Mouse (Mus musculus) hindbrain, postnatal 0 days (tissue): ENCODE results near the gene Iffo2. TPM values are rescaled to one million over a fixed set of nuclear protein-coding genes. Genes with fewer than 3 reads are reported as not detected.

Experiments
- ATAC-seq: fragments of 200-750 bp; cut with Nextera tagmentation; 2 replicates; pipeline ENCODE4 v1.8.0; 2017; ENCODE audit warnings: mild to moderate bottlenecking, moderate TSS enrichment, moderate library complexity
- DNase-seq: peaks from one replicate; pipeline ENCODE4 v3.0.0-alpha.2; 2015; ENCODE audit warnings: low spot score
- H3K27ac ChIP-seq: fragments of 300-500 bp; sonication (generic); 2 replicates; pipeline ENCODE4 v1.5.1; 2014; ENCODE audit warnings: mild to moderate bottlenecking
- H3K27me3 ChIP-seq: fragments of 300-500 bp; sonication (generic); 2 replicates; pipeline ENCODE4 v1.6.1; 2014; ENCODE audit warnings: low read length, mixed read lengths; ENCODE audit not compliant: insufficient read depth
- H3K36me3 ChIP-seq: fragments of 300-500 bp; sonication (generic); 2 replicates; pipeline ENCODE4 v1.6.1; 2014; ENCODE audit warnings: low read length, mixed read lengths; ENCODE audit not compliant: insufficient read depth
- H3K4me1 ChIP-seq: fragments of 300-500 bp; sonication (generic); 2 replicates; pipeline ENCODE4 v1.6.1; 2014; ENCODE audit warnings: antibody characterized with exemption, low read length, mixed read lengths; ENCODE audit not compliant: insufficient read depth
- H3K4me2 ChIP-seq: fragments of 300-500 bp; sonication (generic); 2 replicates; pipeline ENCODE4 v1.6.1; 2014; ENCODE audit warnings: low read depth, mild to moderate bottlenecking, low read length, moderate library complexity, mixed read lengths
- H3K4me3 ChIP-seq: fragments of 300-500 bp; sonication (generic); 2 replicates; pipeline ENCODE4 v1.5.1; 2014; ENCODE audit warnings: low read length
- H3K9ac ChIP-seq: fragments of 300-500 bp; sonication (generic); replicated peaks from 2 replicates; pipeline ENCODE4 v1.6.1; 2014; ENCODE audit warnings: mild to moderate bottlenecking, low read length, moderate library complexity, mixed read lengths
- H3K9me3 ChIP-seq: fragments of 300-500 bp; sonication (generic); 2 replicates; pipeline ENCODE4 v1.6.1; 2016; ENCODE audit warnings: low read length, mixed read lengths
- CTCF ChIP-seq: IDR thresholded peaks from 2 replicates; pipeline ENCODE4 v1.5.1; 2016; ENCODE audit warnings: antibody characterized with exemption, control low read depth, low read depth
- whole genome bisulfite sequencing: fragments of 180-500 bp; shearing (Covaris S2); extraction: QIAGEN DNeasy Blood & Tissue Kit; methylation state at CpG from one replicate; pipeline ENCODE4 v1.1.7; 2014; 5-methylcytosine and 5-hydroxymethylcytosine counted together
- polyA plus RNA-seq: library from polyadenylated mRNA; unstranded; fragments of >200 nt; fragmentation: Nextera tagmentation; extraction: Ambion mirVana; gene quantifications from 2 replicates; pipeline ENCODE4 v1.2.1, GENCODE M21; 2015
- total RNA-seq: library from RNA; depleted of rRNA; stranded (reverse); fragments of >200 nt; gene quantifications from 2 replicates; pipeline ENCODE4 v1.2.3, GENCODE M21; 2014

Iffo2 gene
- total and polyA plus RNA-seq, 2 experiments from 2014 or later, result 6.8 to 14.4 TPM

DNA sequence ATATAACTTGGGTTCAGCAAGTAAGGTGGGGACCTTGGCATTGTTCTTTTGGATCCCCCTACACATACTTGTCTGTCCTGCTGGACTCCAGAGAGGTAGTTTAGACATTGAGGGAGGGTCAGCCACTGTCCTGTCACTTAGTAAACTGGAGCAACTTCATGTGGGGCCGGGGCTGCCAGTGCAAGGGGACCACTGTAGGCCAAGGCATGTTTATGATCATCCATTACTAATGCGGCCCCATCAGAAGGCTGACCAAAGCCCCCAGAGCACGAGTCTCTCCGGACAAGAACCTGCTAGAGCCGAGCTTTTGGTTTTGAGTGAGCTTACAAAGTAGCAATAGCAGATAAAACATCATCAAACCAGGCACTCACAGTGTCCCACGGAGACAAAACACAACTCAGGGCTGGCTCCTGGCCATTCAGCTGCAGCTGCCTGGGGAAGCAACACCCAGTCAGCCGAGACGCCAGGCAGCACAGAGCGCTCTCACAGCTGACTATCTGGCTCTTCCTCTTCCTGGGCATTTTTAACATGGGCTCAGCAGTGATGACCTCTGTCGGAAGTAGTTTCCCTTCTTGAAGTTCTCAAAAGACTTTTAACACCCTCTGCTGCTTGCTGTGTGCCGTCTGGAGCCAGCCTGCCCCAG is 39.8 kb upstream of the Iffo2 start:
- Histone ChIP-seq H3K4me1 (no peaks in the 10 kb centered on the region), H3K9me3 (no peaks in the 10 kb centered on the region), H3K27ac (peak overlapping the region; percentile 74), H3K9ac (no peak overlapping the region), H3K4me2 (no peak overlapping the region), H3K36me3 (peaks cover 27% of the 10 kb centered on the region), H3K27me3 (no peaks in the 10 kb centered on the region), H3K4me3 (no peak overlapping the region)
- ATAC-seq (peak; percentile 22; the same call in 1 of the 2 replicates), DNase-seq (peak; percentile 57)
- no peak for TF ChIP-seq CTCF
- 51% methylated on average over 11 of the region's 11 CpGs for WGBS

DNA sequence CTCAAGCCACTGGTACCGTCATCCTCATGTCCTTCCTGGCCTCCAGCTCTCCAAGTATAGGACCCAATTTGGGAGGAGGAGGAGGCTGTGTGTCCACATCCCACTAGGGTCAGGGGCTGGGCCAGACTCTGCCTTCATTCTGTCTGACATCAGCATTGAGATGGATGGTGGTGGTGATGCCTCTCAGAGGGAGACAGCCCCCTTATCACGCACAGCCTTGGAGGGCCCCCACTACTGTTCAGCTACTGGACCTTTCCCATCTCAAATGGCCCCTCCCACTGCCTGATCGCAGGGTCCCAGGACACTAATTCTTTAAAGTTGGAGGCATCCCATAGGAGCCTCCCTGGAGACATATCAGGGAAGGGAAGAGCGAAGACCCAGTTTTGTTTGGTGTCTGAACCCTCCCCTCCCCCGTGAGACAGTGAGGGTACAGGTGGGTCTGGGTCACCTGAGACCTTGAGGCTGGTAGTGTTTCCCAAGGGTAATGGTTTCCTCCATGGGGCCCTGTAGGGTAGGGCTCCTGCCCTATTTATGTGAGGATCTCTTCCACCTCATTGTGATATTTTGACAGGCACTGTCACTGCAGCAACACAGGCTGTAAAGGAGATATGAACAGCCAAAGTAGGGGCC is 38.7 kb upstream of the Iffo2 start:
- no peak overlapping the region for H3K4me3 ChIP-seq

DNA sequence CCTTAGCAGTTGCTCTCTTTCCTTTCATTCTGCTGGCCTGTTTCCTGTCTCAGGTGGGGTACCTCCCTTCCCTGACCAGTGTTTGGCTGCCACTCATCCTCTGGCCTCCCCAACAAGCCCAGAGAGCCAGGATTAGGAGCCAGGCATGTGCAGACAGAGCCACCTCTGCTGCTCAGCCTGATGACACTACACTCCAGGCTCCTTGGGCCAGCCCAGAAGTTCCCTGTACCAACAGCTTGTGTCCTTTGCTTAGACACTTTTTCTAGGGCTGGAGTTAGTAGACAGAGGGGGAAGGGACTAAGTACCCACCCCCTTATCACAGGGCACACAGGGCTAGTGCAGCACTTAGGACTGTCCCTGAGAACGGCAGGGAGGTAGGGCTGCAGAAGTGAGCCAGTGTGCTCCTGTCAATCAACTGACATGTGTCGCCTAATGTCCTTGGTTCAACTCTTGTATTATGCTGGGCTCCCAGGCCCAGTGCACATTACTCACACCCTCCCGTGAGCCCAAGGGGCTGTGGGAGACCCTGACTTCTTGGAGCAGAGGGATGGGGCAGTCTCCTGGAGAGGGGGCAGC is 38.0 kb upstream of the Iffo2 start:
- no peak for ATAC-seq
- 41% methylated on average over 3 of the region's 3 CpGs for WGBS

More for the DNA sequence above, 38.7 kb upstream of the Iffo2 start:
- Histone ChIP-seq H3K4me1 (no peaks in the 10 kb centered on the region), H3K27ac (no peak overlapping the region), H3K4me2 (no peak overlapping the region), H3K27me3 (no peaks in the 10 kb centered on the region), H3K36me3 (peaks cover 23% of the 10 kb centered on the region), H3K9me3 (no peaks in the 10 kb centered on the region), H3K9ac (no peak overlapping the region)
- WGBS, result 96% methylated on average over 5 of the region's 5 CpGs
- no peak for ATAC-seq
- no peak for TF ChIP-seq CTCF
- DNase-seq, result no peak

DNA sequence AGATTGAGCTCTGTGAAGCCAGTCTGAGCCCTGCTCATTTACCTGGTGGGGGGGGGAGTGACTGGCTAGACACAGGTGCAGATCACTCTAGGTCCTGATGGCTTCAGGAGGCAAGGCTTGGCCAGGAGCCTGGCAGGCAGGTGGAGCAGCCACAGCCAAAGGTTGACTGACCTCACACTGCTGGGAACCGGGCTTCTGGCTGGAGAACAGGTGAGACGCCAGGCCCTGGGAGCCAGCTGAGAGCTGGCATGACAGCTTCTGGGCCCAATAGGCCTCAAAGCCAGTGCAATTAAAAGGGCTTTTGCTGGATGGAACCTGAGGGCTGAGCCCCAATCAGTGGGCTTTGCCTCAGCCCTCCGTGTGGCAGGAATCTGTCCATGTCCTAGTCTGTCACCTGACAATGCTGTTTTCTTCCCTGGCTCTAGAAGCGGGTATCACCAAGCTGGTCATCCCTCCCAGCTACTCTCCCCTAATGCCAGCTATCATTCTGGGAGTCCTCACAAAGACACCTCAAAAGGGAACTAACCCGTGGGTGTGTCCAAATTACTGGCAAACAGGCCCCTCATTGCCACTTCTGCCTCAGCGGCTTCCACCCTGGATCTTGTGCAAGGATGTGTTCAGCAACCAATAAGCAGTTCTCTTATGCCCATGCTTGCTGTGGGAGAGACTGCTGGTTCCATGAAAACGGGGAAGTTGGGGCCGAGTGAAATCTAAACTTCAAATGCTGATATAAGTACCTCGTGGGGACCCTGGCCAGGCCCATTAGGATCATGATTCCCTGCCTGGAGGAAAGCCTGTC is 36.9 kb upstream of the Iffo2 start:
- H3K4me2 ChIP-seq, result no peak overlapping the region
- H3K9me3 ChIP-seq, result no peaks in the 10 kb centered on the region
- H3K36me3 ChIP-seq, result peaks cover 16% of the 10 kb centered on the region; the same call in 1 of the 2 replicates
- peak overlapping the region; percentile 26; the same call in 1 of the 2 replicates for H3K27ac ChIP-seq
- WGBS, result 68% methylated on average over 9 of the region's 9 CpGs
- no peaks in the 10 kb centered on the region for H3K4me1 ChIP-seq
- DNase-seq (no peak), ATAC-seq (no peak)
- H3K9ac ChIP-seq, result no peak overlapping the region
- TF ChIP-seq CTCF, result no peak
- H3K4me3 ChIP-seq, result no peak overlapping the region
- H3K27me3 ChIP-seq, result no peaks in the 10 kb centered on the region

More for the DNA sequence above, 38.0 kb upstream of the Iffo2 start:
- no peak for DNase-seq
- H3K9ac ChIP-seq, result no peak overlapping the region
- H3K9me3 ChIP-seq, result no peaks in the 10 kb centered on the region
- no peaks in the 10 kb centered on the region for H3K4me1 ChIP-seq
- no peak overlapping the region for H3K4me3 ChIP-seq
- peaks cover 23% of the 10 kb centered on the region for H3K36me3 ChIP-seq
- H3K27me3 ChIP-seq, result no peaks in the 10 kb centered on the region
- TF ChIP-seq CTCF, result no peak
- H3K27ac ChIP-seq, result no peak overlapping the region
- no peak overlapping the region for H3K4me2 ChIP-seq

DNA sequence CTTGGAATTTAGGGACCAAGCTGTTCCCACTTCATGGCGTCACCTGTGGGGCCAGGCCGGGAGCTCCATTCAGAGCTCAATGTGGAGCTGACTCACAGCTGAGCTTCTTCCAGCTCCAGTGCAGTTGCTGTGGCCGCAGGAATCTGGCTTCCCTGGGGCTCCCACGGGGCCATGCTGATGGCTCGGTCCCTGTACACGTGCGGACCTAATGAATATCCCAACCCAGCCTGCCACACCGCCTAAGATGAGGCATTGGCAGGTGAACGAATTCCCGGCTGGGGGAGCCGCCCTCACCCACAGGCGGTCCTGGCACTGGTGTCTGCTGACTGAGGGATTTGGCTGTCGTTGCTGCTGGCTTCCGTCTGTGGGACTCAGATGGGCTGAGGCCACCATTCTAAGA is 29.5 kb upstream of the Iffo2 start:
- Histone ChIP-seq H3K36me3 (no peaks in the 10 kb centered on the region), H3K9ac (no peak overlapping the region), H3K4me1 (no peaks in the 10 kb centered on the region; the same call in 1 of the 2 replicates), H3K27me3 (no peaks in the 10 kb centered on the region), H3K4me2 (no peak overlapping the region), H3K4me3 (no peak overlapping the region), H3K27ac (no peak overlapping the region), H3K9me3 (no peaks in the 10 kb centered on the region)
- WGBS, result 29% methylated on average over 14 of the region's 14 CpGs
- peak; percentile 58; the same call in 1 of the 2 replicates for ATAC-seq
- DNase-seq, result peak; percentile 33
- no peak for TF ChIP-seq CTCF

DNA sequence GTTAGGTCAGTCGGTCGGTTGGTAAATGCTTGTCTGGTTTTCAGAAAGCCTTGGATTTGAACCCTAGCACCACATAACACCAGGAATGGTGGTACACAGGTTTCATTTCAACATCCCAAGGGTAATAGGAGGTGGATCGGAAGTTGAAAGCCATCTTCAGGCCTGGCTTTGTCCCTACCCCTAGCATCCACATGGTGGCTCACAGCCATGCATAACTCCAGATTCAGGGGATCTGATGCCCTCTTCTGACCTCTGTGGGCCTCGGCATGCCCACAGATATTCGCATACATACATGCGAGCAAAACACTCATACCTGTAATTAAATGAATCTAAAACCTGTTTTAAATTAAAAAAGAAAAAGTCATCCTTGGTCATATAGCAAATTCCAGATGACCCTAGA is 28.6 kb upstream of the Iffo2 start:
- H3K4me3 ChIP-seq, result no peak overlapping the region
- ATAC-seq, result no peak
- H3K9me3 ChIP-seq, result no peaks in the 10 kb centered on the region
- no peak for DNase-seq
- H3K9ac ChIP-seq, result no peak overlapping the region
- 82% methylated on average over 6 of the region's 6 CpGs for WGBS
- H3K4me1 ChIP-seq, result no peaks in the 10 kb centered on the region; the same call in 1 of the 2 replicates
- peak; percentile 59 for TF ChIP-seq CTCF
- no peaks in the 10 kb centered on the region for H3K27me3 ChIP-seq
- H3K27ac ChIP-seq, result no peak overlapping the region
- no peaks in the 10 kb centered on the region for H3K36me3 ChIP-seq
- H3K4me2 ChIP-seq, result no peak overlapping the region
